Mouse (Mus musculus) heart, postnatal 0 days (tissue): ENCODE results near the gene Xbp1. TPM values are rescaled to one million over a fixed set of nuclear protein-coding genes. Genes with fewer than 3 reads are reported as not detected.

Experiments used
- ATAC-seq: fragments of 200-750 bp; cut with Nextera tagmentation; 2 replicates; pipeline ENCODE4 v1.8.0; 2017; ENCODE audit warnings: low read depth, moderate number of reproducible peaks, moderate library complexity; ENCODE audit not compliant: insufficient read depth
- DNase-seq: peaks from one replicate; pipeline ENCODE4 v3.0.0-alpha.2; 2016; ENCODE audit warnings: low spot score
- H3K27ac ChIP-seq: fragments of 300-500 bp; sonication (generic); 2 replicates; pipeline ENCODE4 v1.5.1; 2014; ENCODE audit warnings: low read depth, mild to moderate bottlenecking
- H3K27me3 ChIP-seq: fragments of 300-500 bp; sonication (generic); 2 replicates; pipeline ENCODE4 v1.6.1; 2014; ENCODE audit warnings: low read length, mixed read lengths; ENCODE audit not compliant: control insufficient read depth, insufficient read depth
- H3K36me3 ChIP-seq: fragments of 300-500 bp; sonication (generic); replicated peaks from 2 replicates; pipeline ENCODE4 v1.6.1; 2014; ENCODE audit warnings: low read length, mixed read lengths; ENCODE audit not compliant: control insufficient read depth, insufficient read depth
- H3K4me1 ChIP-seq: fragments of 300-500 bp; sonication (generic); 2 replicates; pipeline ENCODE4 v1.6.1; 2014; ENCODE audit warnings: antibody characterized with exemption; ENCODE audit not compliant: control insufficient read depth, insufficient read depth
- H3K4me2 ChIP-seq: fragments of 300-500 bp; sonication (generic); 2 replicates; pipeline ENCODE4 v1.6.1; 2014; ENCODE audit warnings: low read depth, mild to moderate bottlenecking, low read length, moderate library complexity
- H3K4me3 ChIP-seq: fragments of 300-500 bp; sonication (generic); 2 replicates; pipeline ENCODE4 v1.5.1; 2014; ENCODE audit warnings: low read depth, low read length
- H3K9ac ChIP-seq: fragments of 300-500 bp; sonication (generic); replicated peaks from 2 replicates; pipeline ENCODE4 v1.6.1; 2014; ENCODE audit warnings: low read depth, low read length, mixed read lengths
- H3K9me3 ChIP-seq: fragments of 300-500 bp; sonication (generic); replicated peaks from 2 replicates; pipeline ENCODE4 v1.6.1; 2016; ENCODE audit warnings: low read length; ENCODE audit not compliant: control insufficient read depth
- CTCF ChIP-seq: IDR thresholded peaks from 2 replicates; pipeline ENCODE4 v1.5.1; 2016; ENCODE audit warnings: antibody characterized with exemption, control low read depth, low read depth
- EP300 ChIP-seq: IDR thresholded peaks from 2 replicates; pipeline ENCODE4 v1.6.1; 2016; ENCODE audit warnings: antibody characterized with exemption, low read depth
- WGBS: fragments of 180-500 bp; shearing (Covaris S2); extraction: QIAGEN DNeasy Blood & Tissue Kit; methylation state at CpG from one replicate; pipeline ENCODE4 v1.1.7; 2014; 5-methylcytosine and 5-hydroxymethylcytosine counted together
- polyA plus RNA-seq: library from polyadenylated mRNA; unstranded; fragments of >200 nt; fragmentation: Nextera tagmentation; extraction: Ambion mirVana; gene quantifications from 2 replicates; pipeline ENCODE4 v1.2.1, GENCODE M21; 2015
- total RNA-seq: library from RNA; depleted of rRNA; stranded (reverse); fragments of >200 nt; gene quantifications from 2 replicates; pipeline ENCODE4 v1.2.3, GENCODE M21; 2014; ENCODE audit warnings: low replicate concordance; rRNA removed

The Xbp1 gene
- total and polyA plus RNA-seq, 2 experiments from 2014 or later: 70.7 to 90.7 TPM

GRCm38 (mm10) chr11:5571856-5572255, 51.4 kb downstream of the Xbp1 start:
- Histone ChIP-seq H3K36me3 (no peaks in the 10 kb centered on the region), H3K9me3 (no peaks in the 10 kb centered on the region), H3K4me1 (no peaks in the 10 kb centered on the region), H3K27me3 (no peaks in the 10 kb centered on the region), H3K4me3 (no peak overlapping the region), H3K27ac (no peak overlapping the region), H3K4me2 (no peak overlapping the region), H3K9ac (no peak overlapping the region)
- 66% methylated on average over 4 of the region's 4 CpGs for WGBS
- DNase-seq (no peak), ATAC-seq (no peak)
- no peak for TF ChIP-seq EP300
- TF ChIP-seq CTCF: no peak

- no peak overlapping the region for H3K4me2 ChIP-seq
- H3K4me3 ChIP-seq: no peak overlapping the region
- no peaks in the 10 kb centered on the region for H3K4me1 ChIP-seq
- no peak overlapping the region for H3K27ac ChIP-seq
- TF ChIP-seq EP300: no peak
- no peak for TF ChIP-seq CTCF
- H3K9me3 ChIP-seq: no peaks in the 10 kb centered on the region
- DNase-seq (no peak), ATAC-seq (no peak)
- H3K27me3 ChIP-seq: no peaks in the 10 kb centered on the region
- H3K9ac ChIP-seq: no peak overlapping the region
- H3K36me3 ChIP-seq: no peaks in the 10 kb centered on the region
- 45% methylated on average over 2 of the region's 2 CpGs for WGBS
Measured at GRCm38 (mm10) chr11:5573821-5574220, 53.4 kb downstream of the Xbp1 start.

- H3K4me3 ChIP-seq: no peak overlapping the region
- TF ChIP-seq CTCF: no peak
- TF ChIP-seq EP300: no peak
- H3K4me1 ChIP-seq: no peaks in the 10 kb centered on the region
- 44% methylated on average over 6 of the region's 6 CpGs for WGBS
- H3K36me3 ChIP-seq: no peaks in the 10 kb centered on the region
- H3K27me3 ChIP-seq: no peaks in the 10 kb centered on the region
- ATAC-seq (no peak), DNase-seq (no peak)
- H3K9me3 ChIP-seq: no peaks in the 10 kb centered on the region
- H3K27ac ChIP-seq: no peak overlapping the region
- H3K4me2 ChIP-seq: no peak overlapping the region
- no peak overlapping the region for H3K9ac ChIP-seq
Measured at GRCm38 (mm10) chr11:5575046-5575445, 54.6 kb downstream of the Xbp1 start.

Other genes with a start within 250 kb of the Xbp1 start
- gene Znrf3, start 75.8 kb upstream of the Xbp1 start, total RNA-seq: 7.0 and 14.4 TPM in 2 replicates
- 5.7 and 6.4 TPM in 2 replicates for gene Znrf3, start 75.8 kb upstream of the Xbp1 start, polyA plus RNA-seq
- gene Ccdc117, start 21.5 kb downstream of the Xbp1 start, total RNA-seq: 9.7 and 12.5 TPM in 2 replicates
- 7.3 and 8.2 TPM in 2 replicates for gene Ccdc117, start 21.5 kb downstream of the Xbp1 start, polyA plus RNA-seq
- not detected in 2 replicates for gene Ankrd36, start 49.0 kb downstream of the Xbp1 start, total RNA-seq
- not detected in 2 replicates for gene Ankrd36, start 49.0 kb downstream of the Xbp1 start, polyA plus RNA-seq
- 81.7 and 96.2 TPM in 2 replicates for gene Mrps24, start 195.0 kb downstream of the Xbp1 start, total RNA-seq
- gene Mrps24, start 195.0 kb downstream of the Xbp1 start, polyA plus RNA-seq: 251 and 257 TPM in 2 replicates
- gene Urgcp, start 241.7 kb downstream of the Xbp1 start, total RNA-seq: 71.3 and 72.9 TPM in 2 replicates
- gene Urgcp, start 241.7 kb downstream of the Xbp1 start, polyA plus RNA-seq: 33.1 and 38.0 TPM in 2 replicates